Mouse (Mus musculus) thymus, postnatal 14 days (tissue): ENCODE results near the gene Mrps15.
"Not testable (repeated sequence)": the region's sequence is repeated elsewhere in the genome, so short reads cannot be mapped to it uniquely, and the experiment has no call there.

Experiments used
- DNase-seq: peaks from one replicate; pipeline ENCODE4 v3.0.0; 2021

The Mrps15 gene

DNA sequence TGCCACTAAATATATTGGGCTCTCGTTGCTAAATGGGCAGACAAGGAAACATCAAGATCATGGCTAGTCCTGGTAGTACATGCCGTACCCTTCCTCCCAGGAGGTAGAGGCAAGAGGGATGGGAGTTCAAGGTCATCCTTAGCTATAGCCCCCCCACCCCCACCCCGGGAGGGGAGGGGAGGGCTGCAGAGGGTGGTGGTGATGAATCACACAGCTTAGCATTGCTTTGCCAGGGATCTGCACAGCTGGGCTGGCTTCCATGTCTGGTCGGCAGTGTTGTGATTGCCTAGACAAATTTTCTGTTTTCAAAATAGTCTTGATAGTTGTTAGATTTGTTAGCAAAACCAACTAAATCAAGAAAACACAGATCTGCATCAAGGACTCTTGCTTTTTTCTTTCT lies 32.5 kb downstream of the Mrps15 start:
- no peak for DNase-seq

DNA sequence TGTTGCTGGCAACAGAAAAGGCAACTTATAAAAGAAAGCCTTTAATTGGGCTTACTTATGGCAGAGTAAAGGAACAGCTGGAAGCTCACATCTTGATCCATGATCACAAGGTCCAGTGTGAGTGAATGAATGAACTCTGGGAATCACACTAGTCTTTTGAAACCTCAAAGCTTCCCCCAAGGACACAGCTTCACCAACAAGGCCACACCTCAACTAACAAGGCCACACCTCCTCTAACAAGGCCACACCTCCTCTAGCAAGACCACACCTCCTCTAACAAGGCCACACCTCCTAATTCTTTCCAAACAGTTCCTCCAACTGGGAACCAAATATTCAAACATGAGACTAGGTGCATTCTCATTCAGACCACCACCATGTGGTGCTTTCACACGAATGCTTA lies 34.9 kb downstream of the Mrps15 start:
- DNase-seq, result no peak

- no peak for DNase-seq
These were observed 36.3 kb downstream of the Mrps15 start for GRCm38 (mm10) chr4:126083021-126083420.

- no peak for DNase-seq
These were observed 37.7 kb downstream of the Mrps15 start for GRCm38 (mm10) chr4:126084382-126084781.

GRCm38 (mm10) chr4:126085996-126086576 lies 39.4 kb downstream of the Mrps15 start:
- peak; percentile 87 for DNase-seq

- peak; percentile 69 for DNase-seq
These were observed 43.5 kb downstream of the Mrps15 start for GRCm38 (mm10) chr4:126090101-126090847.

DNA sequence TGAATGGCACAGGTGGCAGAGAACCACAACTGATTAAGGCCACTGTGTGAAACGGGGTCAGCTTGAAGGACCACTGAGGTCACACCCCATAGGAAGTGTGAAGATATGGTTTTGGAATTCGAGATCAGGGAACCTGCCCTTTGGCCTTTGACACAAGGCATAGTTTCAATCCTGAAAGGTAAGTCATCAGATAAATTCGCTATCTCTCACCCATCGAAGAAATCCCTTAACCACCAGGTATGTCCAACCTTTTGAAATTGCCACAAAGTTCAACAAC lies 44.1 kb downstream of the Mrps15 start:
- no peak for DNase-seq

- DNase-seq, result no peak
These were observed 45.1 kb downstream of the Mrps15 start for GRCm38 (mm10) chr4:126091873-126092272.

- DNase-seq, result not testable (repeated sequence)
These were observed 49.1 kb downstream of the Mrps15 start for GRCm38 (mm10) chr4:126095622-126096430.

- DNase-seq, result peak; percentile 97
These were observed 49.9 kb downstream of the Mrps15 start, which contains the start of gene Lsm10 for GRCm38 (mm10) chr4:126096464-126097111. Lsm10 (plus strand) TSS chr4:126096623.

- DNase-seq, result no peak
These were observed 51.1 kb downstream of the Mrps15 start for GRCm38 (mm10) chr4:126097711-126098253.

GRCm38 (mm10) chr4:126099365-126099764 lies 52.6 kb downstream of the Mrps15 start:
- DNase-seq, result no peak

GRCm38 (mm10) chr4:126100764-126101163 lies 54.0 kb downstream of the Mrps15 start:
- no peak for DNase-seq

DNA sequence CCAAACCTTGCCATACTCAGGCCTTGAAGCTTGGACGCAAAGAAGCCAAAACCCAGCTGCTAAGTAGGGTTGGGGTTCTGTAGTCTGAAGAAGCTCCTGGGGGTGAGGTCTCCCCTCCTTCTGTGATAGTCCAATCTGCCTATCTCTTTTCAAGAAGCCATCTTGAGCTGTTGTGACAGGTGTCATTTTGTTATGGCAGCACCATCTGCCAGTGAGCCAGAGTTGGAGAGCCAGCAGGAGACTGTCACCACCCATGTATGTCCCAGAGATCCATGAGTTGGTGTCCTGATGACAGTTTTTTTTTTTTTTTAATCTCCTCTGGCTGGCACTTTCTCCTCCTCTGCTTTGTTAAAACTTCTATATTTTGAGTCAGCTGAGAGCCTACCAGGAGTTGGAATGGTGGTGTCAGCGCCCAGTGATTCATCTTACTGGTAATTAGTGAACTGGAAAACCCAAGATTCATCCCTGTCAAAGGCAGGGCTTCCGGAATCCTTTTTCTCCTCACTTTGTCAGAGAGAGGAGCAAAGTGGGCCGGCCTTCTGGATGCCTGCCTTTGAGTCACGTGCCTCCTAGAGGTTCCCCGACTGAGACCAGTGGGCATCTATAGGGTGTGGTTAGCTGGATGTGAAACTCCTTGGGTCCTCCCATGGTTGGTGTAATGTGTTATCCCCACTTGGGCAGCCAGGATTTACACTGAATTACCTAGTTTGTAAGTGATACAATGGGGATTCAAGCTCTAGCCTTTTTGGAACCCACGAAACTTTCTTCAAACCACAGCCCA lies 55.5 kb downstream of the Mrps15 start:
- no peak for DNase-seq

DNA sequence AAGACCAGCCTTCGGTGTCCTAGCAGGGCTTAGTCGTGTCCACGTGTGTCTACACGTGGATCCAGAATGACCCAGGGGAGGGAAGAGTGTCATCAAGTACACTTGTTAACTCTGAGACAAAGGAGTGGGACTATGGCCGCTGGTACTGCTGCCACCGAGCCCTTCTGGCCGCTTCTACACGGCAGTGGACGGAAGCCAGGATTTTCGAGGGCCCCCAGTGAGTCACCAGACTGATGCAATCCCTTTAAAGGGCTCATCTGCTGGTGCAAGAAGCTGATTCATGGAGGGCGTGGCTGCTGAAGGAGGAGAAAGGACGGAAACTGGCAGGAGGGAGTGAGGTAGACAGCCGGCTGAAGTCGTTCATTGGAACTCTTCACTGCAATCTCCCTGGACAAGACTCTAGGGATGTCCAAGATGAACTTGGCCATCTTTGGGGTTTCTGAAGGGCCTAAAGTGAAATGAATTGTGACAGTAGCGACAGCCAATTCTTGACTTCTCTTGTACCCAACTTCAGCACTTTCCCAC lies 56.4 kb downstream of the Mrps15 start:
- peak; percentile 62 for DNase-seq

DNA sequence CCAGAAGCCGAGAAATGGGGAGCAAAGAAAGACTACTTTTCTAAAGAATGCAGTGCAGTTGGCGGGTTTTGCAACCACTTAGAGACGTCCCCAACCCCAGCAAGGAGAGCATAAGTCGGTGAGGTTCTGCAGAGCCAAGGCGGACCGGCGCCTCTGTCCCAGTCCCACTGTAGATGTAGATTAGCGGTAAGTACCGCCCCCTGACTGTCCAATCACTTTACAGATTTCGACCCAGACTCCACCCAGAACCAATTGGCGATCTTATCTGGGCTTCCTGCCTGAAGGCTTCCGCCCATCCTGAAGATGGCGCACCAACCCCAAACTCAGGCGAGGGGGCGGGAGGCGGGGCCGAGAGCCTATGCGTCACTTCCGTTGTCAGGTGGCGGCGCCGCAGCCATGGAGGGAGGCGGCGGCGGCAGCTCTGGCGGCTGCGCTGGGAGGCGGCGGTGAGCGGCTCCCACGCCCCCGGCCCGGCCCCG lies 56.9 kb downstream of the Mrps15 start, which contains the start of gene Stk40:
Gene Stk40, plus strand, starts transcription at position 368 of the 479 bp plus-strand sequence.
- peak; percentile 97 for DNase-seq

DNA sequence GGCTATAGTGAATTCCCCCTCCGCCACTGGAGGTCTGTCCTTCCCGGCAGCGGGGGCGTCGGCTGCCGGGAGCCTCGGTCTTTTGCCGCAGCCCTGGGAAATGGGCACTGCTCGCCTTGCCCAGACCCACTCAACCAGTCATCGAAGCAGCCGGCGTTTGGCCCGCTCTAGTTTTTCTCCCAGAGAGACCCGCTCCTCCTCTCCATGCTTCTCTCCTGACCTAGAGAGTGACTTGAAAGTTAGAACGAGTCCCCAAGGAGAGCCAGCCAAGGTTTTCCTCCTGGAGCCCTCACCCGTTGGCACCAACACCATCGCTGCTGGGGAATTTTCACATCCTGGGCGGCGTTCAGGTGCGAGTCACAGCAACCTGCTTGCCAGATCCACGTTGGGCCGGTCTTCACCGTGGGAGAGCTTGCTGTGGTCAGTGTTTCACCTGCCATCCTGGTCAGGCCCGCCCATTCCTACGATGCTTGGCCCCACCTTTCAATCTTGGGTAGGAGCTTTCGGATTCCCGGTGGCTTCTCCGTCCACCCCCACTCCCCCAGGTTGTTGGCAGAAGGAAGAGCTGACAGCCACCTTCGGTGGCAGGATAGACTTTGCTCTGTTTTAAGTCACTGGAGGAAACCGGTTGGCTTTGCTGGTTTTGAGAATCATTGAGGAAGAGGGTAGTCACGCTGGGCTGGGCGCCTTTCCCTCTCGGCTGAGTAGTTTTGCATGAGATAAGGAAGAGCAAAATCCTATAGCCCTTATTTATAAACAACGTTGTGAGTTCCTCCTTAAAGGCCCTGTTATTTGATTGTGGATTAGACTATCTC lies 57.7 kb downstream of the Mrps15 start:
- peak; percentile 47 for DNase-seq
